Mouse (Mus musculus) cerebellum, adult 2 months (tissue): Measurements from ENCODE around the gene Phykpl.
"Not testable (repeated sequence)": the region's sequence is repeated elsewhere in the genome, so short reads cannot be mapped to it uniquely, and the experiment has no call there.

Experiments used
- CTCF ChIP-seq: fragments of 200-500 bp; IDR thresholded peaks from 2 replicates; pipeline ENCODE4 v1.5.1; 2011; ENCODE audit warnings: low read depth, mild to moderate bottlenecking, control low read depth, low read length, moderate library complexity, borderline replicate concordance; ENCODE audit not compliant: insufficient read depth
- POLR2A ChIP-seq: fragments of 200-500 bp; IDR thresholded peaks from 2 replicates; pipeline ENCODE4 v1.6.1; 2011; ENCODE audit warnings: low read length, control low read depth, borderline replicate concordance; ENCODE audit not compliant: insufficient read depth

GRCm38 (mm10) chr11:51609940-51610339 is 25.4 kb downstream of the Phykpl start:
- not testable (repeated sequence) for TF ChIP-seq CTCF, POLR2A
